Mouse (Mus musculus) cerebellum, postnatal 25 days (tissue): ENCODE measurements around the gene Frrs1l.
A peak's percentile ranks its signal among the peaks of the same experiment; 100 is the strongest.

ENCODE experiments used
- DNase-seq, 2 experiments: peaks; one replicate each; pipeline ENCODE4 v3.0.0; 2021; ENCODE audit warnings: mixed read lengths in 2 of 2

Gene Frrs1l

GRCm38 (mm10) chr4:56990215-56990584 is at the start of gene Frrs1l:
Gene Frrs1l (minus strand): TSS chr4:56990391.
- peak; percentile 87 to 89 for DNase-seq

DNA sequence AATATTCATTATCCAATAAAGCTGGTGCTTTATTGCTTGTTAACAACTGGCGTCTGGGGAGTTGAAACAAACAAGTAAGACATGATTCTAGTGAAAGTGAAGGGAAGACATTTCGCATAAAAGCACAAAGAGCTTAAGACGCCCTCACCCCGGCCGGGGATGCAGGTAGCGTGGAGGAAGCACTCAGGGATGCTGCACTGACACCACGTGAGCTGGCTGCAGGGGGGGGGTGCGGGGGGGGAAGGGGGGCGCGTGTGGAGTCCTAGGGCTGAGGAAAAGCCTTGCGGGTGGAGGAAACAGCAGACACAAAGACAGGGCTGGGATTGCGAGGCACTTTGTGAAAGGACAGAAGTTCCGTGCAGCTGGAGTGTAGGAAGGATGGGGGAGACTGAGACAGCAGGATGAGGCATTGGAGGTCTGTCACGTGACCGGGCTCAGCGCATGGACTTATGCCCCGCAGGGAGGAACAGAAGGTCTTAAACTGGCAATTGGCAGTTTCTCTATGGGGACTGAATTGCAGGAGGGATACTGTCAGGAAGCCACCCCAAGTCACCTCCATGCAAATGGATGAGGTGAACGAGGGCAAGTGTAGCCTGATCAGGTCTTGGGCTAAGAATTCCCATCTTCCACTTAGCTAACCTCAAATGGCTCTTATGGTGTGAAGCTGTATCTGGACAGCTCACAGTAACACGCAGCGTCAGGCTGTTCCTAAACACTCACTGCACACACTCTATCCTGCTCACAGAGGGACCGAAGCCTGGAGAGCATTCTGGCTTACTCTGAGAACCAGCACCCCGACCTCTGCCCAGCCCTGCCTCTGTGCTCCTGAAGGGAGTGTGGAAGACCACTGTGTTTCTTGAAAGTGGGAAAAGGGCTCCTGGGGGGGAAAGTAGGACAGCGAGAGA is 49.2 kb upstream of the Frrs1l start:
- peak; percentile 83 to 84 for DNase-seq

DNA sequence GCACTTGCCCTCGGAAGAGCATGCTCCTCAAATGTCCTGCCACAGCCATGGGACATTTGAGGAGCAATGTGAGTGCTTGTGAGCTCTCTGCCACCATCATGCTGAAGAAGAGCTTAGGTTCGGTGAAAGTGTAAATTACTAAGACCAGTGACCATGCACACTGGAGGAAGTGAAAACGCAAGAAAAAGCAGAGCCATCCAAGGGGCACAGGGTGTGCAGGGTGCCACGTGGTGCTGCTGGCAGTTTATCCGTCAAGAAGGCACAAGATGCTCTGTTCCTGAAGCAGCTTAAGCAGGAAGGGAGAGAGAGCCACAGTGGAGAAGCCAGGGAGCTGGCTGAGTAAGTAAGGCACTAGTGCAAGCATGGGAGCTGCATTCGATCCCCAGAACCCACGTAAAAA is 47.4 kb upstream of the Frrs1l start:
- DNase-seq: no peak

DNA sequence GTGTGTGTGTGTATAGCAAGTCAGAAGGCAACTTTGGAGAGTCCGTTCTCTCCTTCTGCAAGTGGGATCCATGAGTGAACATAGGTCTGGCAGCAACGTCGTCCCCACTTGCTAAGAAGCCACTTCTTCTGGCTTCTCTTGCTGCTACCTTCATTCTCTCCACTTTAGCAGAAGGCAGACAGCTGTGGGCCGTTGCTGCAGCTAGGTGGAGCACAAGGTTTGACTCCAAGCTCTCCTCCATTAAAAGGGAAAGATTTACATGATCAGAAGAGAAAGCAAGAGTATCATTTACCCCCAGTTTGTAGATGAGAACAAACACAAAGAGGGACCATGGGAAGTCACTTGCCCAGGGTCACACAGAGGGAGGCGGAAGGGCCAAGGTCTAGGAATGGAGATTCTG is 44.0 kb upstream of the Frrs1l start:
- DNase-seq: no peak

DNA sequence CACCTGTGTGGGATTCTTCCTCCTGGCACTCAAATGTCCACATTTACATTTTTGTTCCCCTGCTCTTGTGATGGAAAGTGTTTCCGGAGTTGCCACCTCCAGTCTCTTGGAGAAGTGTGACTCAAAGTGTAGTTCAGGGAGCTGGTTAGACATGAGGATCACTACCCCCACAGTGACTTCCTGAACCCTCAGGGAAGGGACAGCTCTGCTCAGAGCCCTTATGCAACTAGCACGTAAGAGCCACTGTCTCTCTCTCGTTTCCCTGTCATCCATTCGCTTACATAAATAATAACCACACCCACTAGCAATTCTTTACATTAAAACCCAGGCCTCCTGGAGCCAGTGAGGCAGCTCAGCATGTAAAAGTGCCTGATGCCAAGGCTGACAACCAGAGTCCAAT is 41.2 kb upstream of the Frrs1l start:
- DNase-seq: no peak

GRCm38 (mm10) chr4:57027954-57028353 is 37.8 kb upstream of the Frrs1l start:
- no peak for DNase-seq

DNA sequence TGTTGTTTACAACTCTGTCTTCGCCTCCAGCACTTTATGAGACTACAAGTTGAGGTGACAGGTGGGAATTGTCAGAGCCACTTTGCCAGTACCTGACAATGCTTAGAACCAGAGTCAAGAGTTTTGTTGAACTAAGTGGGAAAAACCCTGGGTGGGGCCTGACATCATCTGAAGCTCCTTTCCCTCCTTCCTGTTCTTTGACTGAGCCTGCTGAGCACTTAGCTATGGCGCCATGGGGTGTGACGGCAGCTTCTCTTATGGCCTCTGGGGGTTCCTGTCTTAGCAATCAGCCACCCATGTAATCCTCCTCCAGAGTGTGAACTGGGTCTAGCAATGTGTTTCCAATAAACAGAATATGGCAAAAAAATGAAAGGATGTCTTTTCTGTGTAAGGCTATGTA is 33.3 kb upstream of the Frrs1l start:
- DNase-seq: no peak

DNA sequence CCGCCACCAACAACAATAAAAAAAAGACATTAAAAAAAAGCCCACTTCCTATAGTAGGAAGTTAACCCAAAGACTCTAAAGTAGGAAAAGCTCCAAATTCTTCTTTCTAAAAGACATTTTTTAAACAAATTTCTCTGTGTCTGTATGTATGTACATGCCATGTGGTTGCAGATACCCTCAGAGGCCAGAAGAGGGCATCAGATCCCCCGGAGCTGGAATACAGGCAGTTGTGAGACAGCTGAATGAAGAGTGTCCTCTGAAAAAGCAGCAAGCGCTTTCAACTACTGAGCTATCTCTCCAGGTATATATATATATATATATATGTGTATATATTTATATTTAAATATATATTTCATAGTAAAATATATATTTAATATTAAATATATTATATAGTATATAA is 31.1 kb upstream of the Frrs1l start:
- DNase-seq: no peak

- peak; percentile 86 to 92 for DNase-seq
Measured at GRCm38 (mm10) chr4:57017229-57017628, 27.0 kb upstream of the Frrs1l start.

DNA sequence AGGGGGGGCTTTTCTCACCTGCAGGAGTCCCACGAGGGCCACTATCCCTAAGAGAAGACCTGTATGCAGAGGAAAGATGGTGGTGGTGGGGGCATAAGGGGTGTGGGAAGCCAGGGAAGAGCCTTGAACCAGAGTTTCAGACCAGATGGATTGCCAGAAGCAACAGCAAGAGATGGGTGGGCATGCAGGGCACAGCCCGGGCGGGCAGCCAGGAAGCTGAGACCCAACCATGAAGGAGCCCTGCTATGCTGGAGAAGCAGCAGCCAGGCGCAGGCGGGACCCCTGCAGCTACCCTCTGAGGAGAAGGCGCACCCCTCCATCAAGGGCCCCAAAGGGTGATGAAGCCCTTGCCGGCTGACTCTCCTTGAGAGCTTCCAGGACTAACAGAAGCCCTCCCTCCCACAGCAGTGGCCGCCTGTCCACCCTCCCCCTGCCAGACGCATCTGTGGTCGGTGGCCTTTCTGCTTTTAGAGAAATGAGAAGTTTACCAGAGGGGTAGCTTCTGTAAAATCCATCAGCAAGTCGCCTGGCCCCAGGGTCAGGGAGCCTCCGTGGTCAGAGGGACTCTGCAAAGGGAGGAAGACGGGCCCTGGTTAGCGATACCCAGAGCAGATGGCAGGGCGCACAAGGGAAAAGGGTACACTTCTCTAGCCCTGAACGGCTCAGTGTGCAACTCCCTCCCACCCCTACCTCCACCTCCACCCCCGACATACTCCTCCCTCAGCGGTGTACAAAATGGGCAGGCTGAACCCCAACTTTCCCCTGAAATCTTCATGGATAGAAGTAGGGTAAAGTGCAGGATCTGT is 26.4 kb upstream of the Frrs1l start:
- peak in 1 of 2 experiments; percentile 32 for DNase-seq

DNA sequence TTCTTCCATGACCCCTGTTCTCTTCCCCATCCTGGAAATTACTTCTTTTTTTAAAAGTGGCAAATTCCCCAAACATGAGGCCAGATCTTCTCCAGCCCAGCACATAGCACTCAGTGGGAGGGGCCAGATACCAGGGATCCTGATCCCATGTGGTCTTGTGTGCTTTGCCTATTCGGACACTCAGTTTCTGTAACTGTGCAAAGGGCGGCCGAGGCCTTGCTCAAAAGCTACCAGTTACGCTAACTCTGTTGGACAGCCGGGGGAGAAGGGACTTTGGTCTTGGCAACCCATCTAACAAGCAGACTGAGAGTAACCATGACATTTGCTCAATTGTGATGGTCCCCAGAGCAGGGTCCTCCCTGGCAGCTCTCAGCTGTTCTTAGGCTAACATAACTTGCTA is 24.8 kb upstream of the Frrs1l start:
- DNase-seq: no peak

GRCm38 (mm10) chr4:57011454-57012046 is 21.4 kb upstream of the Frrs1l start:
- peak in 1 of 2 experiments; percentile 44 for DNase-seq

DNA sequence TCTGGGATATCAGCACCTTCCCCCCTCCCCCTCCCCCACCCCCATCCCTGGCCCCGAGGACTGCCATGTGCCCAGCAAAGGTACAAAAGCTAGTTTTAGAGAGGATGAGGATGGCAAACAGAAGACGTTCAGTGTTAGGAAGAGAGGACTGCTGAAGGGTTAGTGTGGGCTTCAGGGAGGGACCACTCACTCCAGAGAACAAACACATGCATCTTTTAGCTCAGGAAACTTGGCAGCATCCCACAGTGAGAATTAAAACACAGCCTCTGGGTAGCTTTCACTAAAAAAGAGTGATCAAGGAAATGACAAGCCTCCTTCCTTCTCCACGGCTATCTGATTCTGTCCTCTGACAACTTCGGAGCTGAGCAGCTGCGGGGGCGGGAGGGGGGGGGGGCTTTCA is 20.7 kb upstream of the Frrs1l start:
- no peak for DNase-seq

DNA sequence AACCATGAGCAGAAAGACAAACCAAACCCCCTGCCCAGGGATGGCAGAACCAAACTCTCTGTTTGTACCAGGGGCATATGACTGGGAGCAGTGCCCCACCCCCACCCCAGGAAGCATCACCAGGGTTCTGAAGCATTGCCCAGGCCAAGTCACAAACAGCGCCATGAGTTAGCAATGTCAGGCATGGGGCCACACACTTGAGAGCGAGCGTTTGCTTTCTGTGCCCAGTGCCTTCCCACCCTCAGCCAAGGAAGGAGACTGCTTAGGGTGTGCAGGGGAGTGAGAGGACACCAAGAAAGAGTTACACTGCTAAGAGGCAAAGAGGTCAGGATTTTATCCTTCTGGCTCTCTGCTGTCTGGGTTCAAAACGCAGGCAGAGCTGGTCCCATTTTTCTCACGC is 20.2 kb upstream of the Frrs1l start:
- no peak for DNase-seq

DNA sequence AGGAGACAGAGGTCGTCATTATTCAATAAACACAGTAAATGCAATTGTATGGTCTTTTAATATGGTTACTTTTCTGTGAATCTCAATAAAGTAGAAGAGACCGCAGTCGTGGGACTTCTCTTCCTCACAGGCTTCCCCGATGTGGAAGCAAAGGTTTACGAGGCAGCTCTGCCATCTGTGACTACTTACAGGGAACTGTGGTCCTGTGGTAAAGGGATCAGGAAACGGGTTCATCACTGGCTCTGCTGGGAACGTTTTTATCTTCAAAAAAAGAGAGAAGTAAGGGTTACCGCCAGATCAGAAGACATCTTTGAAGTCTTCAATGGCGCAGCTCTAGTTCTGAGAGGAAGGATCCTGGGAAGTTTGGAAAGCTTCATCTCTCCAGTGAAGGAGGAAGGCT is 17.5 kb upstream of the Frrs1l start:
- DNase-seq: no peak

DNA sequence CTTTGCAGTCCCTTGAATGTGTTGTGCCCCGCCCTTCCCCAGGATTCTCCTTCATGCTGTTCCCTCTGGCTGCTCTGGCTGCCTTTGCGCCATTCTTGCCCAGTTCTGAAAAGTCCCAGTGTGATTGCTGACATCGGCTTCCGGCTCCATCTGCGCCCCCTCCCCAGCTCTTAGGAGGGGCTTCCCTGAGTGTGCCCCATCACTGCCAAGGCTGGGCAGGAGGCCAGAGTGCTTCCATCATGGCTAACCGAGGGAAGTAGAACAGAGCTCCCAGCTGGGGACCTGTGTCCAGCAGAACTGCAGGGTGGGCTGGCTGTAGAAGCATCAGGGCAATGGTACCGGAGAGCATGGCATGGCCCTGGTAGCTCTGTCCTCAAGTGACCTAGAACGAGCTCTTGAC is 14.8 kb upstream of the Frrs1l start:
- peak; percentile 59 to 74 for DNase-seq

DNA sequence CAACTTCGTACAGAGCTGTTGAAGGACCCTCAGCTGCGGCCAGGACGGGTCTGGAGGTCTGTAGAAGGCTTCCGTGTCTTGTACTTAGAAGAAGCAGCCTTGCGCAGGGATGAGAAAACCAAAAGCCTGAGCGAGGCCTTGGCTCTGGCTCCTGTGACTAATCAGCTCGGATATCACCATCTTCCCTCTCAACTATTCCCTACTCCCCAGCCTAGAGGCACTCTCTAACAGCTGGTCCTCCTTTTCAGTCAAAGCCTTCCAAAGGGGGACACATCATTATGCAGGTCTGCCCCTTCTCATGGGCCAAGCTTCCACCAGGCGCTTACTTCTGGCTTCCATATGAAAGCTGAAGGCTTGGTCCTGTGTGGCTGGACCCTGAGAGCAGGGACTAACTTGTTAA is 13.7 kb upstream of the Frrs1l start:
- no peak for DNase-seq

DNA sequence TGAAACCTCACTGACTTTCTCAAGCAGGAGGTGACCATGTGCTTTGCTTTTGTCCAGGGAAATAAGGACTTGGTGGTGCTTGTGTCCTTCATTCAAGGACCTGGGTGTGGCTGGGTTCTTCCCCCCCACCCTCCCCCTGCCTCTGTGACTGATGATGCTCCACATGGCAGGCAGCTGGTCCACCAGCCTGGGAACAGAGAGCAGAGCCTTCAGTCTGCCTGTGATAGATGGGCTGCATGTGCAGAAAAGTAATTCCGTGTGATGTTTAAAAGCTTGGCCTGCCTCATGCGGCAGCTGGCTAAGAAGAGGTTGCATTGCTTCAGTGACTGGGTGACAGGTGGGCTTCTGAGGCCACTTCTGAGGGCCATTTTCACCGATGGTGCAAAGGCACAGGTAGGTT is 12.6 kb upstream of the Frrs1l start:
- DNase-seq: no peak

GRCm38 (mm10) chr4:57001437-57001836 is 11.2 kb upstream of the Frrs1l start:
- DNase-seq: no peak

- DNase-seq: no peak
Measured at GRCm38 (mm10) chr4:56993331-56993730, 3.1 kb upstream of the Frrs1l start.

- no peak for DNase-seq
Measured at GRCm38 (mm10) chr4:56991951-56992350, 1.8 kb upstream of the Frrs1l start.

DNA sequence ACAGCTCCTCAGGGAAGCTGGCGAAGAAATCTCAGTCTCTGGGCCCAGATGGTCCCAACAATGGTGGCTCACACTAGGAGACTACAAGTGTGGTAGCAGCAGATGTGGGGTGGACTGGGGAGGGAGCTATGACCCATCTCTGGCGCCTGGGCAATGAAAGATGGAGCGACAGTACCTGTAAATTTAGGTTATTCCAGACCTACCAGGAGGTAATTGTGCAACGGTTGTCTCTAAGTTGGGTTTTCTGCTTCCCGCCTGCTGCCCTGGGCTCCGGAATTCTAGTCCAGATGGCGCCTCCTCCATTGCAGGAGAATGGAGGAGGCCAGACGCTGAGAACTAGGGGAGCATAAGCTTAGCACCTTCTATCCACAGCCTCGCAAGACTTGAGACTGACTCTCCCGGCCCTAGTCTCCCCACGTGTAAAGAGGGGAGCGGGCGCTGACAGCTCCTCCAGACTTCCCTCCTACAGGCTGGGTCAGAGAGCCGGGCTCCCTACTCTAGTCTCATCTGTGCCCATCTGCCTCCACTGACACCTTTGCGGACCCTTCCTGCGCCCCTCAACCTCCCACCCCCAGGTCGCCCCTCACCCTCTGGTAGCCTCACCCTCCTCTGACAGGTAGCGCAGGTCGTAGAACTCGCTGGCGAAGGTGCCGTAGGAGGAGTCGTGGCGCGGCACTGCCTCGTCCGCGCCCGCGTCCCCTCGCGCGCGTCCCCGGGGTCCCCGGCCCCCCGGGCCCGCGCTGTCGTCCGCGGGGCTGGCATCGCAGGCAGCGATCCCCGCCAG is 568 bp downstream of the Frrs1l start:
- DNase-seq: peak in 1 of 2 experiments; percentile 80
